In genomic region chr1:19868478-19868877, GRCm38 (mm10) we compare ENCODE assay signal across 22 mouse cellular contexts.
"Had no signal": no experiment of that assay in that cellular context is flagged by ENCODE, and none has a peak within 500 bp of the region (broad histone marks: within the 10 kb centered on the region; RNA-seq: fewer than 3 reads in every experiment).

No protein-coding gene starts in this region.

- H3K4me2 ChIP-seq: liver, embryonic 15.5 days; lung, embryonic 15.5 days; midbrain, embryonic 12.5 days; neural tube, embryonic 13.5 days; neural tube, embryonic 15.5 days; stomach, embryonic 15.5 days had no signal

- H3K9ac ChIP-seq: liver, embryonic 15.5 days; liver, postnatal 0 days; lung, embryonic 15.5 days; midbrain, embryonic 12.5 days; neural tube, embryonic 13.5 days; neural tube, embryonic 15.5 days; stomach, embryonic 15.5 days had no signal

- ATAC-seq: liver, postnatal 0 days; lung, postnatal 0 days; midbrain, embryonic 16.5 days had no signal

- H3K27me3 ChIP-seq: liver, embryonic 15.5 days; lung, embryonic 15.5 days; megakaryocyte, embryonic 14.5 days; midbrain, embryonic 12.5 days; neural tube, embryonic 13.5 days; neural tube, embryonic 15.5 days; stomach, embryonic 15.5 days had no signal

- H3K9me3 ChIP-seq: liver, embryonic 15.5 days; lung, embryonic 15.5 days; megakaryocyte, embryonic 14.5 days; midbrain, embryonic 10.5 days; midbrain, embryonic 12.5 days; neural tube, embryonic 13.5 days; neural tube, embryonic 15.5 days; stomach, embryonic 15.5 days had no signal

- H3K36me3 ChIP-seq: liver, embryonic 15.5 days; lung, embryonic 15.5 days; midbrain, embryonic 10.5 days; midbrain, embryonic 12.5 days; neural tube, embryonic 13.5 days; neural tube, embryonic 15.5 days; stomach, embryonic 15.5 days had no signal

- DNase-seq: liver, postnatal 0 days; lung, adult 2 months; lung, postnatal 14 days; lung, postnatal 36 days; midbrain, embryonic 14.5 days; right cerebral cortex, adult 18-20 months; right cerebral cortex, postnatal 14 days; thymus, adult 2 months; thymus, postnatal 25 days had no signal

- H3K27ac ChIP-seq: liver, embryonic 15.5 days; lung, embryonic 15.5 days; macrophage; midbrain, embryonic 10.5 days; midbrain, embryonic 12.5 days; neural tube, embryonic 13.5 days; neural tube, embryonic 15.5 days; stomach, embryonic 15.5 days; stomach, postnatal 0 days had no signal

- H3K4me3 ChIP-seq: liver, embryonic 15.5 days; lung, embryonic 15.5 days; megakaryocyte, embryonic 14.5 days; midbrain, embryonic 10.5 days; midbrain, embryonic 12.5 days; myocyte; neural tube, embryonic 13.5 days; neural tube, embryonic 15.5 days; stomach, embryonic 15.5 days had no signal

- H3K4me1 ChIP-seq: liver, embryonic 15.5 days; lung, embryonic 15.5 days; megakaryocyte, embryonic 14.5 days; midbrain, embryonic 10.5 days; midbrain, embryonic 12.5 days; neural tube, embryonic 13.5 days; neural tube, embryonic 15.5 days; stomach, embryonic 15.5 days had no signal
